Mouse (Mus musculus) small intestine, adult 2 months (tissue): Measurements from ENCODE around the gene Map3k19.

Experiments used
- CTCF ChIP-seq: fragments of 200-500 bp; IDR thresholded peaks from 2 replicates; pipeline ENCODE4 v1.5.1; 2012; ENCODE audit warnings: low read depth, mild to moderate bottlenecking, control low read depth, inconsistent platforms, low read length, moderate library complexity, mixed read lengths; ENCODE audit not compliant: insufficient replicate concordance, insufficient read length; ENCODE audit errors: extremely low read depth
- POLR2A ChIP-seq: fragments of 200-500 bp; IDR thresholded peaks from 2 replicates; pipeline ENCODE4 v1.6.1; 2012; ENCODE audit warnings: low read depth, mild to moderate bottlenecking, control low read depth, inconsistent platforms, low read length, moderate library complexity

DNA sequence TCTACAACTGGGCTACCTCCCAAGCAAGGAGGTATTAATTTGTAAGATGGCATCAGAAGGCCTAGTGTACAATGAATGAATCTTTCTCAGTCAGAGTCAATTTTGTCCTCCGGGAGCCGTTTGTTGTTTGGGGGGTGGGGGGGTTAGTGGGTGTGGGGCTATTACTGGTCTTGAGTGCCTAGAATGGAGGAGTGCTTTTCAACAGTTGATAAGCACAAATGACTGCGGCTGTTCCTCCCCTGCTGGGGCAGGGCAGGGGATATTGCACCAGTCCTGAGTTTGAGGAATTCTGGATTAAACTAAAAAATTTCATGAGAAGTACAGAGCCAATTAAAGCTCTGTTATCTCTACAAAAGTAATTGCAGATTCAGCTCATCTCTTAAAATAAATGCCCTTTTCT, 74.7 kb downstream of the Map3k19 start:
- TF ChIP-seq POLR2A, result no peak
- no peak for TF ChIP-seq CTCF
